Mouse (Mus musculus) MEL (cell line): ENCODE measurements around the gene Lifr.

Experiments
- CTCF ChIP-seq, 3 experiments: IDR thresholded peaks in 2 of 3; conservative IDR thresholded peaks in 1 of 3; 2 replicates each; pipeline ENCODE4 v1.5.1; 2011 to 2012; ENCODE audit warnings: low read length in 3 of 3, low read depth in 2 of 3, mild to moderate bottlenecking in 2 of 3, improper control_type of control experiment in 1 of 3, inconsistent platforms in 1 of 3, mixed read lengths in 1 of 3, moderate library complexity in 1 of 3; ENCODE audit not compliant: control insufficient read depth in 1 of 3, insufficient read depth in 1 of 3, poor library complexity in 1 of 3, severe bottlenecking in 1 of 3
- GABPA ChIP-seq: IDR thresholded peaks from 2 replicates; pipeline ENCODE4 v1.6.1; 2012; ENCODE audit warnings: low read depth, mild to moderate bottlenecking, inconsistent platforms, low read length, improper control_type of control experiment, moderate library complexity
- RCOR1 ChIP-seq: IDR thresholded peaks from 2 replicates; pipeline ENCODE4 v1.6.1; 2012; ENCODE audit warnings: low read depth, mild to moderate bottlenecking, inconsistent platforms, low read length, improper control_type of control experiment

DNA sequence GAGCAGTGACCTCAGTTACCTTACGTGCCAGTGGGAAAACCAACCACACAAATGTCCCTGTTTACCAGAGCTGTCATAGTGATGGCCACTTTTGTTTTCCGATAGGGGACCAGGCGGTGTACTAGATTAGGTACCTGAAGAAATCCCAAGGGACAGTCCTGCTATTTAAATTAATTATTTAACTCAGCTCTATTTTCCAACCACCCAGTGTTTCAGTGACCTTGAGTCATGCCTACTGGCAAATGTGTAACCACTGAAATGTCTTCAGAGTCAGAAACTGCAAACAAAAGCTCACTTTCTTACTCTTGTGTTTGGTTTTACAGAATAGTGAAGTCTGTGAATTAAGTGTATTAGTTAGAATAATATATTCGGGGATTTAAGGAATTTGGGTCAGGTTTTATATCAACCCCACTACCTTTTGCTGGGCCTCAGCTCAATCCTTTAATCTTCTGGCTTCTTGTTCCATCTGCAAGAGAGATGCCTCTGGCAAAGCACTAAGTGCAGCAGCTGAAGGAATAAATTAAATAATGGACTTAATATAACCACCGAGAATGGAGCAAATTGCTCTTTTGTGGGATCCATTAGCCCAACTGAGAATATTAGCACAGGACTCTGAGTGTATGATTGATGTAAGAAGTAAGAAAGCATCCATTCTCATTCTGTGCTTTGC is 33.5 kb downstream of the Lifr start:
- no peak for TF ChIP-seq CTCF (IDR thresholded peaks at IDR 0.05 in 2 of 3, conservative IDR thresholded peaks at IDR 0.05 in 1 of 3; ENCODE audit: control insufficient read depth in 1 of 3, insufficient read depth in 1 of 3, low read depth in 2 of 3, low read length in 3 of 3, poor library complexity in 1 of 3, severe bottlenecking in 1 of 3)
- no peak for TF ChIP-seq GABPA
- TF ChIP-seq RCOR1: no peak
